Mouse (Mus musculus) ES-E14 (cell line): ENCODE data around the gene Zfp354b. TPM values are rescaled to one million over a fixed set of nuclear protein-coding genes. Genes with fewer than 3 reads are reported as not detected.

ENCODE experiments used
- DNase-seq: peaks from one replicate; pipeline ENCODE4 v3.0.0-alpha.2; 2013; ENCODE audit warnings: low read depth, low spot score
- H3K27ac ChIP-seq: 2 replicates; pipeline ENCODE4 v1.5.1; 2012; ENCODE audit warnings: low read depth, mild to moderate bottlenecking, low read length, moderate library complexity, mixed read lengths; ENCODE audit not compliant: poor library complexity, insufficient read depth, severe bottlenecking
- H3K36me3 ChIP-seq: 2 replicates; pipeline ENCODE4 v1.6.1; 2012; ENCODE audit warnings: mild to moderate bottlenecking, low read length, moderate library complexity, mixed read lengths; ENCODE audit not compliant: control insufficient read depth, poor library complexity, insufficient read depth, severe bottlenecking
- H3K4me1 ChIP-seq, 2 experiments: fragments of 150-350 bp in 1 of 2; sonication (generic) in 1 of 2; 2 replicates each; pipeline ENCODE4 v1.6.1; 2012; ENCODE audit warnings: low read length in 2 of 2, mild to moderate bottlenecking in 1 of 2, mixed read lengths in 1 of 2; ENCODE audit not compliant: control insufficient read depth in 2 of 2, insufficient read depth in 2 of 2, poor library complexity in 1 of 2
- H3K4me3 ChIP-seq, 2 experiments: fragments of 150-350 bp in 1 of 2; sonication (generic) in 1 of 2; 2 replicates each; pipeline ENCODE4 v1.5.1; 2012; ENCODE audit warnings: low read length in 2 of 2, low read depth in 1 of 2, mild to moderate bottlenecking in 1 of 2, mixed read lengths in 1 of 2; ENCODE audit not compliant: insufficient read depth in 1 of 2, poor library complexity in 1 of 2, severe bottlenecking in 1 of 2
- H3K9ac ChIP-seq: 2 replicates; pipeline ENCODE4 v1.6.1; 2012; ENCODE audit warnings: low read depth, mild to moderate bottlenecking, low read length, mixed read lengths; ENCODE audit not compliant: poor library complexity, insufficient read depth, severe bottlenecking
- H3K9me3 ChIP-seq: fragments of 150-350 bp; sonication (generic); 2 replicates; pipeline ENCODE4 v1.6.1; 2012; ENCODE audit warnings: low read depth, mild to moderate bottlenecking, low read length; ENCODE audit not compliant: control insufficient read depth, insufficient read depth
- CHD2 ChIP-seq: IDR thresholded peaks from 2 replicates; pipeline ENCODE4 v1.6.1; 2014; ENCODE audit warnings: mild to moderate bottlenecking, low read depth, low read length, inconsistent platforms
- HCFC1 ChIP-seq: IDR thresholded peaks from 2 replicates; pipeline ENCODE4 v1.6.1; 2012; ENCODE audit warnings: low read length, inconsistent platforms, borderline replicate concordance; ENCODE audit not compliant: insufficient read depth
- MAFK ChIP-seq: IDR thresholded peaks from 2 replicates; pipeline ENCODE4 v1.6.1; 2014; ENCODE audit warnings: mild to moderate bottlenecking, low read depth, low read length, inconsistent platforms; ENCODE audit not compliant: insufficient read depth
- ZC3H11A ChIP-seq: IDR thresholded peaks from 2 replicates; pipeline ENCODE4 v1.6.1; 2012; ENCODE audit warnings: low read depth, mild to moderate bottlenecking, inconsistent platforms, low read length, borderline replicate concordance
- ZNF384 ChIP-seq: IDR thresholded peaks from 2 replicates; pipeline ENCODE4 v1.6.1; 2012; ENCODE audit warnings: low read depth, low read length, inconsistent platforms
- in situ Hi-C, 2 experiments: fragments of 600-800 bp; cut with MboI; formaldehyde crosslinking; loops; one replicate each; pipeline ENCODE4 v1.15.1; 2025; ENCODE audit warnings: low sequenced_read_pairs in 2 of 2, inconsistent platforms in 1 of 2; ENCODE audit not compliant: unreplicated experiment in 2 of 2
- total RNA-seq: library from RNA; depleted of rRNA; stranded (reverse); fragments of 300-350 nt; gene quantifications from 2 replicates; pipeline ENCODE4 v1.2.3, GENCODE M21; 2012

Zfp354b gene
- total RNA-seq, 1 experiment, result 1.0 TPM

DNA sequence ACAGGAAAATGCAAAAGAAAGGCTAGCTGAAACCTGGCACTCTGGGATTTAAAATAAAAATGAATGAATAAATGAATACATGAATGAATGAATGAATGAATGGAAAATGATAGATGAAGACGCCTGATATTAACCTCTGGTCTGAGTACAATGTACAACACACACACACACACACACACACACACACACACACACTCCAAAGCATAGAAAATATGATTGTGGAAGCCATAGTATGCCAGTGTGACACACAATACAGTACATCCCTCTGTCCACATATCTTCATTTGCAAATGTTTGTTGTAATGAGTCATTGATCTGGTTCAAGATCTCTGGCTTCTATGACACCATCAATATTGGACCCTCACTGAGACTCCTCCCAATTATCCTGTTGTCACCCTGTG is 607 bp upstream of the Zfp354b start:
- DNase-seq, result no peak
- Histone ChIP-seq H3K9me3 (no peaks in the 10 kb centered on the region), H3K4me1 (peaks cover 0 to 2% of the 10 kb centered on the region in 2 experiments; a peak in 1 of 4 replicates), H3K4me3 (no peak overlapping the region), H3K9ac (no peak overlapping the region), H3K36me3 (no peaks in the 10 kb centered on the region), H3K27ac (no peak overlapping the region)
- in situ Hi-C loops, result no loop called here
- TF ChIP-seq ZC3H11A (no peak), MAFK (no peak), CHD2 (no peak), ZNF384 (no peak), HCFC1 (no peak)

DNA sequence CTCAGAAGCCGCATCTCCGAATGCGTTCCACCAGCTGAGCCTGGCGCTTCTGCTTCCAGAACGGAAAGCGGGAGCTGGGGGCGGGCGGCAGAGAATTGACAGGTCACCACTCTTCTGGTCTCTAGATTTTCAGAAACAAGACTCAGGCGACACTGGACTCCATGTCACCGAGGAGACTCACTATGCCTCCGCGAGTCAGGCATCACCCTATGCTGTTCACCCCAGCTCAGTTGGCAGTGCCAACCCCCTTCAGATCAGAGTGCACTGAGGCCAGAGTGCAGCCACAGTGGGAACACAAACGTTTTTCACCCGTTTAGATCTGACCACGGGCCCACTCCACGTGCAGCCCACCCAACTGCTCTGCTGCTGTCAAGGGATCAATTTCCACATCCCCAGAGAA is 412 bp downstream of the Zfp354b start:
- in situ Hi-C loops, result no loop called here
- Histone ChIP-seq H3K27ac (no peak overlapping the region), H3K9ac (peak overlapping the region; percentile 70), H3K9me3 (no peaks in the 10 kb centered on the region), H3K36me3 (no peaks in the 10 kb centered on the region), H3K4me1 (peaks cover 0 to 2% of the 10 kb centered on the region in 2 experiments; a peak in 1 of 4 replicates), H3K4me3 (peak overlapping the region; percentile 65 to 82)
- DNase-seq, result no peak
- no peak for TF ChIP-seq ZNF384
- no peak for TF ChIP-seq HCFC1
- TF ChIP-seq CHD2, result no peak
- no peak for TF ChIP-seq MAFK
- no peak for TF ChIP-seq ZC3H11A

DNA sequence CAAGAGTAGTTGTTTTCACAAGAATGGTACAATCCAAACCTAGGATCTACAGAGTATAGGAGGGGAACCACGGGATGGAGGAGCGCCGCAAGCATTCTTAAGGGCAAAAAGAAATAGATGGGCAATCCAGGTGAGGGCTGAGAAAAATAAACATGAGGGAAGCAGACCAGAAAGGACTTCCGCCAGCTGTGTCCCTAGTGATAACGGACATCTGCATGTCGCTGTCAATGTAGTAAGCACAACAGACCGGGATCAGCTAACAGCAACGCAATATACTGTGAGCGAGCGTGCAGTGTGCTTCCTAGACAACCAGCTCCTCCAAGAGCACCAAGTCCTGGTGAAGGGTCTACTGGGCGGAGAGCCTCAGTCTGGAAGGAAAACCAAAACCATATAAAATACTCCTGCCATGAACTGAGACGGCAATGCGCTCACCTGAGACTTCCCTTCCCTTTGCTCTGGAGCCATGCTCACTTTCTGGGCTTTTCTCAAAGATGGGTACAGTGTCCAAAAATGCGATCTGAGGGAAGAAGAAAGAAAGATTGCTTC is 891 bp downstream of the Zfp354b start:
- peak overlapping the region; percentile 65 to 82; a peak in 3 of 4 replicates for H3K4me3 ChIP-seq
- H3K9me3 ChIP-seq, result no peaks in the 10 kb centered on the region
- DNase-seq, result no peak
- TF ChIP-seq HCFC1 (no peak), MAFK (no peak), CHD2 (no peak), ZNF384 (no peak), ZC3H11A (no peak)
- no peak overlapping the region for H3K9ac ChIP-seq
- H3K4me1 ChIP-seq, result peaks cover 0 to 4% of the 10 kb centered on the region in 2 experiments; a peak in 1 of 4 replicates
- H3K36me3 ChIP-seq, result no peaks in the 10 kb centered on the region
- H3K27ac ChIP-seq, result no peak overlapping the region
- in situ Hi-C loops, result no loop called here

DNA sequence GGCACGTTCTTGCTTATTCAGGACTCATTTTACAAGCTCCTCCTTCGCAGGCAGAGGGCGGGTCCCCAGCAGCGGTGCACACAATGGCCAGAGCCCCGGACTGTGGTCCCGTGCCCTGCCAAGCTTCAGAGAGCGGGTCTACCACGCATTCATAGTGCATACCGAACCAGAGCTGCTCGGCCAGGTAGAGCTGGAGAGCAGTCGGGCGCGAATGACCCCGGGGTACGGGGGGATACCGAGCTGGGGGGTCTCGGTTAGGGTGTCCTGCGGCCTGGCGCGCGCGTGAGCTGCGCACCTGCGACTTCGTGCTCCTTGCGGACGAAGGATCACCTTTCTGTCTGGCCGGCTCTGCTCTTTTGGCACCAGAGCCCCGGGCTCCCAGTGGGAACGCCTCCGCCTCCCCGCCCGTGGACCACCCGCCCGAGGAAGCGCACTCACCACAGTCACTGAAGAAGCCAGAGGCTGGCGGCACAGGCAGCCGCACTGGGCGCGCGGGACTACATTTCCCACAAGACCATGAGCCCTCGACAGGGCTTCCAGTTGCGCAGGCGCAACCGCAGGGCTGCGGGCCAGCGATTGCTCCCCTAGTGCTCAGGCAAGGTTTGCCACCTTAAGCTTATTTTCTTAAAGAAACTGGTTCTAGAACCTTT is 15.6 kb downstream of the Zfp354b start, which contains the start of gene Zfp2:
Zfp2 (minus strand) TSS at position 495 of the 650 bp plus-strand sequence.
- no peak for TF ChIP-seq CHD2
- no peak for TF ChIP-seq ZNF384
- TF ChIP-seq ZC3H11A, result no peak
- peak; percentile 92 for TF ChIP-seq HCFC1
- TF ChIP-seq MAFK, result no peak
- peak within 1 kb of the TSS; percentile 88 to 89 for H3K4me3 ChIP-seq
- H3K9me3 ChIP-seq, result no peaks in the 10 kb centered on the region
- peak; percentile 78 for DNase-seq
- peak within 1 kb of the TSS; percentile 88 for H3K9ac ChIP-seq
- H3K4me1 ChIP-seq, result peaks cover 0 to 10% of the 10 kb centered on the region in 2 experiments; a peak in 1 of 4 replicates
- 0 out of 2 replicates have a peak within 1 kb of the TSS, but pooled peaks have one; percentile 3 for H3K27ac ChIP-seq
- peaks cover 3% of the 10 kb centered on the region; the same call in 1 of the 2 replicates for H3K36me3 ChIP-seq
- in situ Hi-C loops, result no loop called here
